Mouse (Mus musculus) kidney, adult 18-20 months (tissue): ENCODE results near the gene Zfp644.

Experiments used
- DNase-seq: peaks from one replicate; pipeline ENCODE4 v3.0.0; 2021

Zfp644 gene

GRCm38 (mm10) chr5:106590686-106591085 is 106.4 kb downstream of the Zfp644 start:
- DNase-seq: no peak

GRCm38 (mm10) chr5:106589670-106590069 is 107.4 kb downstream of the Zfp644 start:
- no peak for DNase-seq

GRCm38 (mm10) chr5:106589006-106589405 is 108.1 kb downstream of the Zfp644 start:
- no peak for DNase-seq

- no peak for DNase-seq
Observed at GRCm38 (mm10) chr5:106580943-106581342, 116.1 kb downstream of the Zfp644 start.

DNA sequence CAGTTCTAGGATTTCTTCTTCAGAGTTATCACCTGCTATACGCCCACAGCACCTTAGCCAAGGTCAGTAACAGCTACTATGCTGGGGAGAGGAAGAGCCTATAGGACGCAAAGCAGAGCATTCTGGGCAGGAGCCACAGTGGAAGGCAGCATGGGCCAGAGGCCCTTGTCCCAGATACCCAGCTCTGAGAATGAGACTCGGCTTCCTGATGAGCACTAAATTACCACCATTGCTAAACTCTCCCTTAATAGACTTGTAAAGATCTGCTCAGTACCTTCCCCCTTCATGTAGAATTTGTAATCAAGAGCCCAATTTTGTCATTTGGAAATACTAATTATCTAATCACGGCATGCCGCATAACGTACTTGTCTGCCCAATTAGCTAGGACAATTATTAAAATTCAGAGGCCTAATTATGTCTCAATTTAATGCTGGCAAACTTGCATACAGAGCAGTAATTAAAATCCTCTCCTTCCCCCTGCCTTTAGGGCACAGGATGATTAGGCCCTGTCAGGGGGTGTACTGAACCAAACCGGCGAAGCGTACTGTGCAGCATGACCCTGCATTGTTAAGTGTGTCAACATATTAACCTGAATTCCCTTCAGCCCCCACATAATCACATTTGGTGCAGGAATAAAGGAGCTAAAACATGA is 119.7 kb downstream of the Zfp644 start:
- DNase-seq: no peak

- no peak for DNase-seq
Observed at GRCm38 (mm10) chr5:106575098-106575497, 122.0 kb downstream of the Zfp644 start.

- DNase-seq: peak; percentile 75
Observed at GRCm38 (mm10) chr5:106574560-106574946, 122.5 kb downstream of the Zfp644 start.

DNA sequence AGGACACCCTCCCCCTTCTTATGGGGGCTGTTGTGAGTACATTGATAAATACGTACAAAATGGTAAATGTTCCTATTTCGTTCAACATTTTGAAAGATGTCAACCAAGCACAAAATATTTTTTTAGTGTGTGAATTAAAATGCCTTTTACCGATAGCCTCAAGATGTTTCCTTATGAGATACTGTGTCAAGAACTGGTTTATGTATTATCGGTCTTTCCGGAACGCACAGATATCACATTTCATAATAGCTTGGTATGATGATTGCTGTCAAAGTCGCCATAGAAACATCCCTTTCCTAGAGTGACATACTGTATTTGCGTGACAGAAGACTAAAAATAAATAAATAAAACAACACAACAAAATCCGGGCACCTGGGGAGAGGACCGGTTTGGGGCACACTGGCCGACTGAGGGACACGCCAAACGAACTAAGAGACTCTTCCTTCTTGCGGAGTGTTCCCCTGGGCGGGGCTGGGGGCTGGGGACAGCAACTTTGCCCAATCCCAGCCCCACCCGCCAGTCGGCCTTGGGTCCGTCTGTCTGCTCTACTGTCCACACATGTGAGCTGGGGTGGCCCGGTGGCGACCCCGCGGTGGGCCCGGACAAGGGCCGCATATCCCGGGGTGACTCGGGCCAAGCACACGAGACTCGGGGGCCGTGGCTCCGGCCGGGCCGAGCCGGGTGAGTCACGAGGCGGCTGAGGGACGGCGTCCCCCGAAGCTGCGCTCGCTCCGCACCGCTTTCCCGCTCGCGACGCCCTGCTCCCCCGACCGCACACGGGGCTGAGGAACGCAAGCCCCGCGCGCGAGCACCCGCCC is 123.1 kb downstream of the Zfp644 start:
- peak; percentile 12 for DNase-seq
